Mouse (Mus musculus): Measurements from ENCODE around the gene Il23a. TPM values are rescaled to one million over a fixed set of nuclear protein-coding genes. Genes with fewer than 3 reads are reported as not detected.
A peak's percentile ranks its signal among the peaks of the same experiment; 100 is the strongest.
"Not testable (repeated sequence)": the region's sequence is repeated elsewhere in the genome, so short reads cannot be mapped to it uniquely, and the experiment has no call there.

Il23a gene
- 0.25 and 0.48 TPM in 2 replicates for polyA plus RNA-seq (2016; fragmentation: Nextera tagmentation; extraction: Ambion mirVana)

- Histone ChIP-seq H3K36me3 (no peaks in the 10 kb centered on the region), H3K4me1 (peaks cover 12% of the 10 kb centered on the region), H3K9me3 (no peaks in the 10 kb centered on the region), H3K27me3 (ENCODE audit: insufficient read depth, poor library complexity, severe bottlenecking) (no peaks in the 10 kb centered on the region), H3K27ac (peak within 1 kb of the TSS; percentile 17), H3K4me3 (no peak within 1 kb of the TSS)
- 76% methylated on average over 11 of the region's 11 CpGs for WGBS
- DNase-seq (ENCODE audit: low spot score) = no peak
Observed at GRCm38 (mm10) chr10:128298702-128299171, at the start of gene Il23a. Il23a (minus strand) TSS chr10:128298752.

GRCm38 (mm10) chr10:128347541-128347940, 49.0 kb upstream of the Il23a start:
- Histone ChIP-seq H3K27ac (no peak overlapping the region), H3K4me1 (peaks cover 25% of the 10 kb centered on the region), H3K36me3 (peaks cover 35% of the 10 kb centered on the region), H3K9me3 (no peaks in the 10 kb centered on the region), H3K4me3 (no peak overlapping the region), H3K27me3 (ENCODE audit: insufficient read depth, poor library complexity, severe bottlenecking) (no peaks in the 10 kb centered on the region)
- WGBS = 92% methylated on average over 8 of the region's 8 CpGs
- no peak for DNase-seq (ENCODE audit: low spot score)

GRCm38 (mm10) chr10:128344568-128345275, 46.2 kb upstream of the Il23a start:
- Histone ChIP-seq H3K4me1 (peaks cover 40% of the 10 kb centered on the region), H3K36me3 (peaks cover 15% of the 10 kb centered on the region; the same call in 1 of the 2 replicates), H3K4me3 (peak overlapping the region; percentile 43), H3K27ac (peak overlapping the region; percentile 67), H3K9me3 (no peaks in the 10 kb centered on the region), H3K27me3 (ENCODE audit: insufficient read depth, poor library complexity, severe bottlenecking) (no peaks in the 10 kb centered on the region)
- peak; percentile 96 for DNase-seq (ENCODE audit: low spot score)
- WGBS = 23% methylated on average over 7 of the region's 7 CpGs

- Histone ChIP-seq H3K9me3 (no peaks in the 10 kb centered on the region), H3K36me3 (peaks cover 14% of the 10 kb centered on the region), H3K27me3 (ENCODE audit: insufficient read depth, poor library complexity, severe bottlenecking) (no peaks in the 10 kb centered on the region), H3K4me3 (no peak overlapping the region), H3K27ac (no peak overlapping the region), H3K4me1 (peaks cover 53% of the 10 kb centered on the region)
- no peak for DNase-seq (ENCODE audit: low spot score)
- 84% methylated on average over 1 of the region's 1 CpGs for WGBS
Observed at GRCm38 (mm10) chr10:128343436-128343835, 44.9 kb upstream of the Il23a start.

GRCm38 (mm10) chr10:128340257-128340656, 41.7 kb upstream of the Il23a start:
- Histone ChIP-seq H3K4me3 (no peak overlapping the region; the same call in 1 of the 2 replicates), H3K4me1 (peaks cover 66% of the 10 kb centered on the region), H3K9me3 (no peaks in the 10 kb centered on the region), H3K36me3 (peaks cover 14% of the 10 kb centered on the region), H3K27me3 (ENCODE audit: insufficient read depth, poor library complexity, severe bottlenecking) (no peaks in the 10 kb centered on the region), H3K27ac (no peak overlapping the region)
- no peak for DNase-seq (ENCODE audit: low spot score)
- WGBS = 59% methylated on average over 2 of the region's 2 CpGs

GRCm38 (mm10) chr10:128338948-128339347, 40.4 kb upstream of the Il23a start:
- Histone ChIP-seq H3K4me1 (peaks cover 55% of the 10 kb centered on the region), H3K36me3 (peaks cover 14% of the 10 kb centered on the region), H3K27ac (peak overlapping the region; percentile 98; the same call in 1 of the 2 replicates), H3K4me3 (peak overlapping the region; percentile 84), H3K9me3 (no peaks in the 10 kb centered on the region), H3K27me3 (ENCODE audit: insufficient read depth, poor library complexity, severe bottlenecking) (no peaks in the 10 kb centered on the region)
- 51% methylated on average over 2 of the region's 2 CpGs for WGBS
- no peak for DNase-seq (ENCODE audit: low spot score)

- Histone ChIP-seq H3K4me1 (peaks cover 52% of the 10 kb centered on the region), H3K4me3 (peak overlapping the region; percentile 84), H3K9me3 (no peaks in the 10 kb centered on the region), H3K27ac (peak overlapping the region; percentile 98), H3K36me3 (peaks cover 14% of the 10 kb centered on the region), H3K27me3 (ENCODE audit: insufficient read depth, poor library complexity, severe bottlenecking) (no peaks in the 10 kb centered on the region)
- WGBS = 19% methylated on average over 5 of the region's 5 CpGs
- DNase-seq (ENCODE audit: low spot score) = peak; percentile 74
Observed at GRCm38 (mm10) chr10:128338415-128338814, 39.9 kb upstream of the Il23a start.

- WGBS = 2% methylated on average over 61 of the region's 61 CpGs
- DNase-seq (ENCODE audit: low spot score) = peak; percentile 99
- H3K27me3 ChIP-seq (ENCODE audit: insufficient read depth, poor library complexity, severe bottlenecking) = no peaks in the 10 kb centered on the region
- H3K36me3 ChIP-seq = peaks cover 12% of the 10 kb centered on the region
- peak within 1 kb of the TSS; percentile 98 for H3K27ac ChIP-seq
- H3K4me3 ChIP-seq = peak within 1 kb of the TSS; percentile 84
- H3K9me3 ChIP-seq = no peaks in the 10 kb centered on the region
- peaks cover 49% of the 10 kb centered on the region for H3K4me1 ChIP-seq
Observed at GRCm38 (mm10) chr10:128337306-128338181, 39.0 kb upstream of the Il23a start, which contains the start of gene Cs. Cs (plus strand) TSS chr10:128337734.

- no peaks in the 10 kb centered on the region for H3K9me3 ChIP-seq
- no peak for DNase-seq (ENCODE audit: low spot score)
- peaks cover 12% of the 10 kb centered on the region for H3K36me3 ChIP-seq
- H3K27me3 ChIP-seq (ENCODE audit: insufficient read depth, poor library complexity, severe bottlenecking) = no peaks in the 10 kb centered on the region
- H3K27ac ChIP-seq = peak overlapping the region; percentile 98
- WGBS = 66% methylated on average over 3 of the region's 3 CpGs
- peak overlapping the region; percentile 84 for H3K4me3 ChIP-seq
- H3K4me1 ChIP-seq = peaks cover 47% of the 10 kb centered on the region
Observed at GRCm38 (mm10) chr10:128336597-128336996, 38.0 kb upstream of the Il23a start.

GRCm38 (mm10) chr10:128336195-128336594, 37.6 kb upstream of the Il23a start:
- Histone ChIP-seq H3K27ac (peak overlapping the region; percentile 79), H3K4me1 (peaks cover 44% of the 10 kb centered on the region), H3K4me3 (peak overlapping the region; percentile 84; the same call in 1 of the 2 replicates), H3K36me3 (peaks cover 8% of the 10 kb centered on the region), H3K27me3 (ENCODE audit: insufficient read depth, poor library complexity, severe bottlenecking) (no peaks in the 10 kb centered on the region), H3K9me3 (no peaks in the 10 kb centered on the region)
- WGBS = 86% methylated on average over 3 of the region's 3 CpGs
- no peak for DNase-seq (ENCODE audit: low spot score)

GRCm38 (mm10) chr10:128335582-128335981, 37.0 kb upstream of the Il23a start:
- Histone ChIP-seq H3K4me3 (no peak overlapping the region), H3K9me3 (no peaks in the 10 kb centered on the region), H3K27ac (peak overlapping the region; percentile 79), H3K27me3 (ENCODE audit: insufficient read depth, poor library complexity, severe bottlenecking) (no peaks in the 10 kb centered on the region), H3K4me1 (peaks cover 41% of the 10 kb centered on the region), H3K36me3 (peaks cover 7% of the 10 kb centered on the region)
- peak; percentile 86 for DNase-seq (ENCODE audit: low spot score)
- WGBS = 5% methylated on average over 4 of the region's 4 CpGs

GRCm38 (mm10) chr10:128332358-128333249, 34.1 kb upstream of the Il23a start:
- Histone ChIP-seq H3K4me1 (peaks cover 18% of the 10 kb centered on the region; the same call in 1 of the 2 replicates), H3K36me3 (peaks cover 22% of the 10 kb centered on the region)
- H3K9me3 ChIP-seq; DNase-seq (ENCODE audit: low spot score); H3K4me3 ChIP-seq; H3K27ac ChIP-seq; H3K27me3 ChIP-seq (ENCODE audit: insufficient read depth, poor library complexity, severe bottlenecking): not testable (repeated sequence)
- 75% methylated on average over 6 of the region's 6 CpGs for WGBS

All from heart, embryonic 10.5 days (tissue).